ENCODE assay signal across 28 mouse cellular contexts in genomic region chr2:106346781-106347180, GRCm38 (mm10).
"Had no signal": no experiment of that assay in that cellular context is flagged by ENCODE, and none has a peak within 500 bp of the region (broad histone marks: within the 10 kb centered on the region; RNA-seq: fewer than 3 reads in every experiment).

No protein-coding gene starts in this region.

- H3K4me2 ChIP-seq: limb, embryonic 12.5 days; limb, embryonic 13.5 days; limb, embryonic 15.5 days; liver, embryonic 11.5 days; liver, embryonic 12.5 days; liver, embryonic 13.5 days; liver, embryonic 15.5 days; midbrain, embryonic 11.5 days; midbrain, embryonic 12.5 days; midbrain, embryonic 13.5 days; midbrain, embryonic 15.5 days; neural tube, embryonic 12.5 days; neural tube, embryonic 13.5 days had no signal

- DNase-seq: layer of hippocampus, postnatal 36 days; left cerebral cortex, postnatal 4 days; liver; liver, embryonic 13.5 days; liver, postnatal 0 days; lung, postnatal 14 days; lung, postnatal 36 days; midbrain, embryonic 14.5 days had no signal

- H3K27ac ChIP-seq: left cerebral cortex, adult 2 months; limb, embryonic 10.5 days; limb, embryonic 12.5 days; limb, embryonic 13.5 days; limb, embryonic 15.5 days; liver, embryonic 12.5 days; liver, embryonic 13.5 days; liver, embryonic 14.5 days; liver, embryonic 15.5 days; macrophage; midbrain, embryonic 10.5 days; midbrain, embryonic 12.5 days; midbrain, embryonic 13.5 days; midbrain, embryonic 15.5 days; neural tube, embryonic 12.5 days; neural tube, embryonic 13.5 days had no signal

- ATAC-seq: liver, embryonic 12.5 days; liver, postnatal 0 days; midbrain, embryonic 13.5 days; midbrain, embryonic 15.5 days; midbrain, embryonic 16.5 days had no signal

- H3K4me1 ChIP-seq: limb, embryonic 10.5 days; limb, embryonic 12.5 days; limb, embryonic 13.5 days; limb, embryonic 15.5 days; liver, embryonic 12.5 days; liver, embryonic 13.5 days; liver, embryonic 15.5 days; megakaryocyte, embryonic 14.5 days; midbrain, embryonic 10.5 days; midbrain, embryonic 12.5 days; midbrain, embryonic 13.5 days; midbrain, embryonic 15.5 days; neural tube, embryonic 12.5 days; neural tube, embryonic 13.5 days had no signal

- H3K9me3 ChIP-seq: limb, embryonic 10.5 days; limb, embryonic 12.5 days; limb, embryonic 13.5 days; limb, embryonic 15.5 days; liver, embryonic 12.5 days; liver, embryonic 13.5 days; liver, embryonic 15.5 days; midbrain, embryonic 10.5 days; midbrain, embryonic 12.5 days; midbrain, embryonic 13.5 days; midbrain, embryonic 15.5 days; neural tube, embryonic 12.5 days; neural tube, embryonic 13.5 days had no signal

- H3K4me3 ChIP-seq: left cerebral cortex, adult 2 months; limb, embryonic 10.5 days; limb, embryonic 12.5 days; limb, embryonic 13.5 days; limb, embryonic 15.5 days; liver, embryonic 12.5 days; liver, embryonic 13.5 days; liver, embryonic 15.5 days; megakaryocyte, embryonic 14.5 days; midbrain, embryonic 10.5 days; midbrain, embryonic 12.5 days; midbrain, embryonic 13.5 days; midbrain, embryonic 15.5 days; myocyte; neural tube, embryonic 12.5 days; neural tube, embryonic 13.5 days had no signal

- H3K9ac ChIP-seq: limb, embryonic 12.5 days; limb, embryonic 13.5 days; limb, embryonic 15.5 days; liver, embryonic 12.5 days; liver, embryonic 13.5 days; liver, embryonic 14.5 days; liver, embryonic 15.5 days; liver, postnatal 0 days; midbrain, embryonic 12.5 days; midbrain, embryonic 13.5 days; midbrain, embryonic 15.5 days; neural tube, embryonic 12.5 days; neural tube, embryonic 13.5 days had no signal

- H3K27me3 ChIP-seq: limb, embryonic 12.5 days; limb, embryonic 13.5 days; limb, embryonic 15.5 days; liver, embryonic 12.5 days; liver, embryonic 13.5 days; liver, embryonic 15.5 days; megakaryocyte, embryonic 14.5 days; midbrain, embryonic 12.5 days; midbrain, embryonic 13.5 days; midbrain, embryonic 15.5 days; neural tube, embryonic 12.5 days; neural tube, embryonic 13.5 days had no signal

- H3K36me3 ChIP-seq: limb, embryonic 10.5 days; limb, embryonic 12.5 days; limb, embryonic 13.5 days; limb, embryonic 15.5 days; liver, embryonic 12.5 days; liver, embryonic 13.5 days; liver, embryonic 15.5 days; midbrain, embryonic 10.5 days; midbrain, embryonic 12.5 days; midbrain, embryonic 13.5 days; midbrain, embryonic 15.5 days; neural tube, embryonic 12.5 days; neural tube, embryonic 13.5 days had no signal
